Mouse (Mus musculus) hindbrain, postnatal 0 days (tissue): Measurements from ENCODE around the gene Gm20388. TPM values are rescaled to one million over a fixed set of nuclear protein-coding genes. Genes with fewer than 3 reads are reported as not detected.

Experiments
- ATAC-seq: fragments of 200-750 bp; cut with Nextera tagmentation; 2 replicates; pipeline ENCODE4 v1.8.0; 2017; ENCODE audit warnings: mild to moderate bottlenecking, moderate TSS enrichment, moderate library complexity
- DNase-seq: peaks from one replicate; pipeline ENCODE4 v3.0.0-alpha.2; 2015; ENCODE audit warnings: low spot score
- H3K27ac ChIP-seq: fragments of 300-500 bp; sonication (generic); 2 replicates; pipeline ENCODE4 v1.5.1; 2014; ENCODE audit warnings: mild to moderate bottlenecking
- H3K27me3 ChIP-seq: fragments of 300-500 bp; sonication (generic); 2 replicates; pipeline ENCODE4 v1.6.1; 2014; ENCODE audit warnings: low read length, mixed read lengths; ENCODE audit not compliant: insufficient read depth
- H3K36me3 ChIP-seq: fragments of 300-500 bp; sonication (generic); 2 replicates; pipeline ENCODE4 v1.6.1; 2014; ENCODE audit warnings: low read length, mixed read lengths; ENCODE audit not compliant: insufficient read depth
- H3K4me1 ChIP-seq: fragments of 300-500 bp; sonication (generic); 2 replicates; pipeline ENCODE4 v1.6.1; 2014; ENCODE audit warnings: antibody characterized with exemption, low read length, mixed read lengths; ENCODE audit not compliant: insufficient read depth
- H3K4me2 ChIP-seq: fragments of 300-500 bp; sonication (generic); 2 replicates; pipeline ENCODE4 v1.6.1; 2014; ENCODE audit warnings: low read depth, mild to moderate bottlenecking, low read length, moderate library complexity, mixed read lengths
- H3K4me3 ChIP-seq: fragments of 300-500 bp; sonication (generic); 2 replicates; pipeline ENCODE4 v1.5.1; 2014; ENCODE audit warnings: low read length
- H3K9ac ChIP-seq: fragments of 300-500 bp; sonication (generic); replicated peaks from 2 replicates; pipeline ENCODE4 v1.6.1; 2014; ENCODE audit warnings: mild to moderate bottlenecking, low read length, moderate library complexity, mixed read lengths
- H3K9me3 ChIP-seq: fragments of 300-500 bp; sonication (generic); 2 replicates; pipeline ENCODE4 v1.6.1; 2016; ENCODE audit warnings: low read length, mixed read lengths
- CTCF ChIP-seq: IDR thresholded peaks from 2 replicates; pipeline ENCODE4 v1.5.1; 2016; ENCODE audit warnings: antibody characterized with exemption, control low read depth, low read depth
- WGBS: fragments of 180-500 bp; shearing (Covaris S2); extraction: QIAGEN DNeasy Blood & Tissue Kit; methylation state at CpG from one replicate; pipeline ENCODE4 v1.1.7; 2014; 5-methylcytosine and 5-hydroxymethylcytosine counted together
- polyA plus RNA-seq: library from polyadenylated mRNA; unstranded; fragments of >200 nt; fragmentation: Nextera tagmentation; extraction: Ambion mirVana; gene quantifications from 2 replicates; pipeline ENCODE4 v1.2.1, GENCODE M21; 2015
- total RNA-seq: library from RNA; depleted of rRNA; stranded (reverse); fragments of >200 nt; gene quantifications from 2 replicates; pipeline ENCODE4 v1.2.3, GENCODE M21; 2014

Gm20388 gene
- total and polyA plus RNA-seq, 2 experiments from 2014 or later, result 71.3 TPM; not detected in 1

DNA sequence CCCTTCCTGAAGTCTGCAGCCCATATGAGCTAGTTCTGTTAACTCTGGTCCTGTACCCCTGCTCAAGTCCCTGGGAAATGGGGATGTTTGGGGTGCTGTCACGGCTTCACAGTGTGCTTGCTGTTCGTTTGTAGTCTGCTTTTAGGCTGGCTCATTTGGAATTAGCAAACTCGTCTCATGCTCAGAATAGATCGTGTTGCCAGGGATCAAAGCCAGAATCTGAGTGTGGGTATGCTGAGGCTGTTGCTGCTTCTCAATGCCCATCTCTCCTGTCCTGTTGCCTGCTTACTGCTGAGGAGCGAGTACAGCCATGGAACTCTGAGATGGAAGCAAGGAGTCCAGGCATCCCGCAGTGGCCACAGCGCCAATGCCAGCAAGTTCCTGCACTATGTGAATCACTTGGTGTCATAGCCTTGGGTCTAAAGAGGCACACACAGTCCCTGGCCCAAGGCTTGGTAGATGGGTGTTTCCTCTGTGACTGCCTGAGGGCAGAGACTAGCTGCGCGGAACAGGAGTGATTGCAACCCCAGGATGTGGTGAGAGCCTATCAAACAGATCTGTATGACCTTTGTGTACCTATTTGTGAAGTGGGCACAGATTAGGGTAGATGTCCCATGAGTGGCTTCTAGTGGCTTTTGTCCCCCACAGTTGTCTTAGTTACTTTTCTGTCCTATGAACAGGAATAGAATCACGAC, 4364.9 kb downstream of the Gm20388 start:
- no peak overlapping the region for H3K9ac ChIP-seq
- no peak overlapping the region for H3K27ac ChIP-seq
- WGBS, result 78% methylated on average over 10 of the region's 10 CpGs
- H3K27me3 ChIP-seq, result no peaks in the 10 kb centered on the region
- H3K4me1 ChIP-seq, result peaks cover 6% of the 10 kb centered on the region; the same call in 1 of the 2 replicates
- no peak overlapping the region for H3K4me2 ChIP-seq
- H3K36me3 ChIP-seq, result no peaks in the 10 kb centered on the region
- no peak for TF ChIP-seq CTCF
- no peak overlapping the region for H3K4me3 ChIP-seq
- H3K9me3 ChIP-seq, result no peaks in the 10 kb centered on the region
- ATAC-seq (no peak), DNase-seq (no peak)

DNA sequence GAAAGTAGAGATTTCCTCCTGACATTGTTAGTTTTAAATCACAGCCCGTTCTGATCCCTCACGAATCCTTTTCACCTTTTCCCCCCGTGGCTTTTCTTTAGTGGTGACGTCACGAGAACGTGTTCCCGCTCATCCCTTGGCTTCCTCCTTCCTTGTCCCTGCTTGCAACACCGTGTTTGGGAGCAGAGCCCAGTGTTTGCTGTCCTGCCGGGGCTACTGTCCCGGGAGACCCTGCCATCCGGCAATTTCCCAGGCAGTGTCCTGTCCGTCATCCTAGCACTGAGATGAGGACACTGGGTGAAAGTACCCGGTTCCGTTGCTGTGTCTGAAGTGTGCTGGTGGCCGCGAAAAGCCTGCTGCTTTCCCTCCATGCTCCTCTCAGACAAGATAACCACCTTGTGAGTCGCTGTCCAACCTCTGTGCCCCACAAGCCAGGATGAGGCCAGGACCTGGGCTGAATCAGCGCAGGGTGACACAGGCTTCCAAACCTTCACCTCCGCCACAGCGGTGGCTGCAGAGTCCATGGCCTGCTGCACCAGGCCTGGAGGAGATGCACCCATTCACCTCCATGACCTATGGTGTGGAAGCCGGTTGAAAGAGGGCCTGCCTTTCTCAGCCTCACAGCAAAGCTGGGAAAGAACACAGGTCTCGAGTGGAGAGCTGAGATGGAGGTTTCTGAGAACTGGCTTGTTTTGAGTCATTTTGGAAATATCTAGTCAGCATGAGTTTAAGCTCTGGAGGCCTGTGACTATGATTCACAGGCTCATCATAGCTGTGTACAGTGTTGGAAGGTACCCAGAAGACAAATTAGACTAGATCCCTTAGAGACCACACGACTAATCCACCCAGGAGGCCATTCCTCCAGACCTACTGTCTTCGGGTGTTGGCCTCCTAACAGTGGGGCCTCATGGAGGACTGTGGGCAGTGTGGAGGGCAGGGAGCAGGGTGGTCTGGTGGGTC, 4367.6 kb downstream of the Gm20388 start:
- H3K9ac ChIP-seq, result no peak overlapping the region
- peak overlapping the region; percentile 41; the same call in 1 of the 2 replicates for H3K27ac ChIP-seq
- no peaks in the 10 kb centered on the region for H3K27me3 ChIP-seq
- DNase-seq, result no peak
- H3K36me3 ChIP-seq, result no peaks in the 10 kb centered on the region
- H3K9me3 ChIP-seq, result no peaks in the 10 kb centered on the region
- H3K4me1 ChIP-seq, result peaks cover 22% of the 10 kb centered on the region
- no peak for TF ChIP-seq CTCF
- ATAC-seq, result no peak
- H3K4me2 ChIP-seq, result no peak overlapping the region
- WGBS, result 54% methylated on average over 24 of the region's 24 CpGs
- no peak overlapping the region for H3K4me3 ChIP-seq

DNA sequence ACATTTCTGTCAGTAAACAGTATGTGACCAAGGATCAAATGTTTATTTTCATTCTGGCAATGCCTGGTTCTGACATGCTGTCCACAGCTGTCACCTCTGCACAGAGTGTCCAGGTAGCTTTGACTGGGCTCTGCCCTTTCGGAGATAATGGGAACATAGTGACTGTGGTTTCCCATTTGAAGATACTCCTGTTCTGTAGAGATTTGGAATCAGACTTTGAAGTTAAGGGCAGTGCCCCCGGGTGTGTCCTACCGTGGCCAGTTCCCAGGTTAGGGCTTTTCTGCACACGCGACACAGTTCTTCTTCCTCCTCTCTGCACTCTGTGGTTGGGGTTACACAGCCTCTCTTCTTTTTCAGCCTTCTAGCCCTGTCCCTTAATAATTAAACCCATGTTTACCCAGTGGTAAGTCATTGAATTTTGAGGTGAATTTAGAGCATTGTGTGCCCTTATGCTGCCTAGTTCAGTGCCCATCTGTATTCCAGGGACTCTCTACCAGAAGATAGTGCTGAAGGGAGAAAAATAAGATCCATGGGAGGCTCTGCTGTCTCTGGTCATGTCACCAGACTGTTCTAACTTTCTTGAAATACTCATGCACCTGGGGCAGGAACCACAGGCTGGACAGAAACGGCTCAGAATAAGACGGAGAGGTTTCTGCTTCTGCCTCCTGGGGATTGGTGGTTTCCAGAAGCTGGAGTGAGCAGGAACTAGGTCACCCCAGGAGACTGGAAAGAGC, 4368.5 kb downstream of the Gm20388 start:
- Histone ChIP-seq H3K9me3 (no peaks in the 10 kb centered on the region), H3K4me3 (no peak overlapping the region), H3K4me1 (peaks cover 31% of the 10 kb centered on the region), H3K27me3 (no peaks in the 10 kb centered on the region), H3K9ac (no peak overlapping the region), H3K27ac (no peak overlapping the region), H3K4me2 (no peak overlapping the region), H3K36me3 (no peaks in the 10 kb centered on the region)
- TF ChIP-seq CTCF, result no peak
- 85% methylated on average over 7 of the region's 7 CpGs for WGBS
- ATAC-seq (no peak), DNase-seq (no peak)

DNA sequence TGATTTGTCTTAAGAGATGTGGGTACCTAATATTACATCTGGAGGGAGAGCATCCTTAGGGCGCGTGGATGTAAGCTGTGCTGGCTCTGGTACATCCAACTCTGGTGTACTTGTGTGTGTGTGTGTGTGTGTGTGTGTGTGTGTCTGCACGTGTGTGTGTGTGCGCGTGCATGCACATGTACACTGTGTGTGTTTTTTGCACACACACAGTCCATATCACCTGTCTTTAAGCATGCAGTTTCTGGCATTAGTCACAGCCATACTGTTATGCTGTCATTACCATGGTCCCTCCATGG, 4369.0 kb downstream of the Gm20388 start:
- Histone ChIP-seq H3K4me1 (peaks cover 31% of the 10 kb centered on the region), H3K9me3 (no peaks in the 10 kb centered on the region), H3K27ac (no peak overlapping the region), H3K36me3 (no peaks in the 10 kb centered on the region), H3K27me3 (no peaks in the 10 kb centered on the region), H3K4me3 (no peak overlapping the region), H3K4me2 (no peak overlapping the region), H3K9ac (no peak overlapping the region)
- ATAC-seq (no peak), DNase-seq (no peak)
- WGBS, result 97% methylated on average over 5 of the region's 5 CpGs
- TF ChIP-seq CTCF, result no peak

DNA sequence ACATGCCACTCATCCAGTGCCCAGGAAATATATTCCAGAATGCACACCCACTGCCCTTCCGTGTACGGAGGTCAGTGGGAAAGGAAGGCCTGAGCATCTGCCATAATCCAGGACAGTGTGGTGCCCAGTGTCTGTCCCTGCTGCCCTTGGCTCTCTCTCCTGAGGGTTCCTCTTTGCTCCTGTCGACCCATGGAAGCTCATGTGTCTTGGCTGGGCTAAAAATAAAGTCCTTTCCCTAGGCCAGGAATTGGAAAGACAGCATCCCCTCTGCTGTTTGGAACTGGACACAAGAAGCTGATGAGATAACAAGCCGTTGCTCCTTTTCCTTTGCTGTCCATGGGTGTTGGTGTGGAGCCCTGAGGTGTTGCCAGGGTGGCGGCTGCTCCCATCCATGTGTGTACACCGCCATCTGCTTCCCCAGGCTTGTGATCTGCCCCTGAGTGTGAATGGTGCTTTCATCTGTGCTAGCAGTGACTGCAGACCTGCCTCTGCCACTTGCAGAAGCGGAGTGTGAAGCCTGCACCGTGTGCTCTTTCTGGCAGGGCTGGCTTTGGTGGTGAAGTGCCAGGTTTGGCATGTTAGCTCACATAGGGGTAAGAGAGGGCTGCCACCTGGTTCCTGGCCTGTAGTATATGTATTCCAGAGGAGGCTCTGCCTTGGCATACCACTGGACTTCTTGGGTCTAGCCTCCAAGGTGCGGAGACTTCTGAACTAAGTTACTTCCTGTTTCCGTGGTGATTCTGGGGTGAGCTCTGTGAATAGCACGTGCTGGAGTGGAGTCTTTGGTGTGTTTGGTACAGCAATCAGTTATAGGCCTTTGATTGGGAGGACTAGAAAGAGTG, 4371.3 kb downstream of the Gm20388 start:
- Histone ChIP-seq H3K4me1 (peaks cover 47% of the 10 kb centered on the region), H3K27ac (peak overlapping the region; percentile 56; the same call in 1 of the 2 replicates), H3K9me3 (no peaks in the 10 kb centered on the region), H3K9ac (no peak overlapping the region), H3K27me3 (no peaks in the 10 kb centered on the region), H3K36me3 (no peaks in the 10 kb centered on the region), H3K4me2 (no peak overlapping the region), H3K4me3 (no peak overlapping the region)
- 42% methylated on average over 11 of the region's 11 CpGs for WGBS
- DNase-seq, result peak; percentile 41
- no peak for TF ChIP-seq CTCF
- ATAC-seq, result no peak
